Mouse (Mus musculus): ENCODE data around the gene Grk4.
"Not testable (repeated sequence)": the region's sequence is repeated elsewhere in the genome, so short reads cannot be mapped to it uniquely, and the experiment has no call there.

- not testable (repeated sequence) for TF ChIP-seq GATA1 (IDR thresholded peaks at IDR 0.05; ENCODE audit: borderline replicate concordance, low read length); FLI1 (IDR thresholded peaks at IDR 0.05; ENCODE audit: low read length)
Measured at GRCm38 (mm10) chr5:34714371-34714770, 54.2 kb downstream of the Grk4 start.

Data from megakaryocyte, embryonic 14.5 days (primary cell).